In genomic region chr1:132121236-132121635, GRCm38 (mm10) we compare ENCODE assay signal across 9 mouse cellular contexts. TPM values are rescaled to one million over a fixed set of nuclear protein-coding genes. Genes with fewer than 3 reads are reported as not detected.
DNase-seq lines count a peak whose midpoint lies in the region; ATAC-seq and TF ChIP-seq lines count a peak whose summit lies in the region.
"Had no signal": no experiment of that assay in that cellular context is flagged by ENCODE, and none has a peak within 500 bp of the region (broad histone marks: within the 10 kb centered on the region; RNA-seq: fewer than 3 reads in every experiment).

No protein-coding gene starts in this region.

- H3K36me3 ChIP-seq in forebrain, postnatal 0 days (ENCODE audit: insufficient read depth) = no peaks in the 10 kb centered on the region
- no peaks in the 10 kb centered on the region for H3K36me3 ChIP-seq in hindbrain, embryonic 13.5 days

- 12% methylated on average over 6 of the region's 6 CpGs for WGBS in forebrain, postnatal 0 days
- 18% methylated on average over 6 of the region's 6 CpGs for WGBS in hindbrain, embryonic 13.5 days

- no peaks in the 10 kb centered on the region for H3K9me3 ChIP-seq in forebrain, postnatal 0 days (ENCODE audit: low read length)
- H3K9me3 ChIP-seq in hindbrain, embryonic 13.5 days = no peaks in the 10 kb centered on the region

- H3K4me2 ChIP-seq in forebrain, postnatal 0 days (ENCODE audit: low read depth) = no peak overlapping the region
- no peak overlapping the region for H3K4me2 ChIP-seq in hindbrain, embryonic 13.5 days

- TF ChIP-seq CTCF in forebrain, postnatal 0 days (IDR thresholded peaks at IDR 0.05; ENCODE audit: low read depth) = peak; percentile 89

- H3K27me3 ChIP-seq in forebrain, postnatal 0 days (ENCODE audit: insufficient read depth, low read length) = no peaks in the 10 kb centered on the region
- no peaks in the 10 kb centered on the region for H3K27me3 ChIP-seq in hindbrain, embryonic 13.5 days

- H3K27ac ChIP-seq in forebrain, postnatal 0 days (ENCODE audit: low read depth, low read length) = no peak overlapping the region
- no peak overlapping the region for H3K27ac ChIP-seq in hindbrain, embryonic 13.5 days
- H3K27ac ChIP-seq: macrophage had no signal

- no peak overlapping the region for H3K4me3 ChIP-seq in forebrain, postnatal 0 days (ENCODE audit: low read depth, low read length)
- H3K4me3 ChIP-seq in hindbrain, embryonic 13.5 days = no peak overlapping the region

- ATAC-seq in forebrain, postnatal 0 days = peak; percentile 79
- peak; percentile 63 for ATAC-seq in hindbrain, embryonic 13.5 days (ENCODE audit: low FRiP score)

- no peaks in the 10 kb centered on the region for H3K4me1 ChIP-seq in forebrain, postnatal 0 days (ENCODE audit: insufficient read depth)
- H3K4me1 ChIP-seq in hindbrain, embryonic 13.5 days (replicated peaks) = peaks cover 26% of the 10 kb centered on the region

- H3K9ac ChIP-seq in forebrain, postnatal 0 days = no peak overlapping the region
- no peak overlapping the region for H3K9ac ChIP-seq in hindbrain, embryonic 13.5 days

- peak; percentile 33 for DNase-seq in MEL-GATA-1-ER (ENCODE audit: extremely low read depth, low read depth)
- DNase-seq in c-Kit-positive CD71-positive TER-119-negative erythroid progenitor cells, embryonic 14.5 days (ENCODE audit: low read depth) = peak; percentile 47
- DNase-seq in forebrain, postnatal 0 days = peak; percentile 94
- peak; percentile 77 for DNase-seq in left cerebral cortex, adult 11 months (ENCODE audit: low spot score)
- DNase-seq in mesoderm, embryonic 11.5 days (ENCODE audit: low read depth, low spot score) = peak; percentile 90
- DNase-seq in right cerebral cortex, postnatal 36 days (ENCODE audit: low spot score in 2 of 2) = peak; percentile 76 to 78
- peak; percentile 58 for DNase-seq in yolk sac, embryonic 10.5 days (ENCODE audit: low spot score)

RNA-seq across cellular contexts. Expression of gene Cdk18, which starts 18.2 kb away (rescaled TPM):
- 2.6 and 3.2 TPM in 2 replicates for total RNA-seq in forebrain, postnatal 0 days (2014; rRNA removed)
- polyA plus RNA-seq in forebrain, postnatal 0 days (2015; fragmentation: Nextera tagmentation; extraction: Ambion mirVana) = 0.70 and 1.2 TPM in 2 replicates
- polyA plus RNA-seq in hindbrain, embryonic 13.5 days (2015; fragmentation: Nextera tagmentation; extraction: Ambion mirVana) = 0.31 and 0.32 TPM in 2 replicates

RNA-seq across cellular contexts. Expression of gene Mfsd4a, which starts 53.4 kb away (rescaled TPM):
- 2.8 and 3.2 TPM in 2 replicates for total RNA-seq in forebrain, postnatal 0 days (2014; rRNA removed)
- 4.6 and 8.1 TPM in 2 replicates for polyA plus RNA-seq in forebrain, postnatal 0 days (2015; fragmentation: Nextera tagmentation; extraction: Ambion mirVana)
- polyA plus RNA-seq in hindbrain, embryonic 13.5 days (2015; fragmentation: Nextera tagmentation; extraction: Ambion mirVana) = 6.8 and 7.2 TPM in 2 replicates

Comparison
In these comparisons a context has a peak if more than half of its experiments do, and no peak if none do; other contexts are left out.
1. DNase-seq: peak in every context shown above with its lines; median percentile 94 in forebrain, postnatal 0 days; 90 in mesoderm, embryonic 11.5 days; 77 in left cerebral cortex, adult 11 months; 77 in right cerebral cortex, postnatal 36 days; 58 in yolk sac, embryonic 10.5 days; 47 in c-Kit-positive CD71-positive TER-119-negative erythroid progenitor cells, embryonic 14.5 days; 33 in MEL-GATA-1-ER.